Mouse (Mus musculus) hindbrain, embryonic 12.5 days (tissue): ENCODE measurements around the gene Chmp4b. TPM values are rescaled to one million over a fixed set of nuclear protein-coding genes. Genes with fewer than 3 reads are reported as not detected.

Experiments
- ATAC-seq: fragments of 200-750 bp; cut with Nextera tagmentation; 2 replicates; pipeline ENCODE4 v1.8.0; 2017; ENCODE audit warnings: moderate TSS enrichment; ENCODE audit not compliant: low FRiP score
- H3K27ac ChIP-seq: fragments of 300-500 bp; sonication (generic); 2 replicates; pipeline ENCODE4 v1.5.1; 2016; ENCODE audit warnings: mild to moderate bottlenecking
- H3K27me3 ChIP-seq: fragments of 300-500 bp; sonication (generic); 2 replicates; pipeline ENCODE4 v1.6.1; 2016; ENCODE audit warnings: mild to moderate bottlenecking
- H3K36me3 ChIP-seq: fragments of 300-500 bp; sonication (generic); 2 replicates; pipeline ENCODE4 v1.6.1; 2016; ENCODE audit warnings: mild to moderate bottlenecking
- H3K4me1 ChIP-seq: fragments of 300-500 bp; sonication (generic); 2 replicates; pipeline ENCODE4 v1.6.1; 2016
- H3K4me2 ChIP-seq: fragments of 300-500 bp; sonication (generic); replicated peaks from 2 replicates; pipeline ENCODE4 v1.6.1; 2016; ENCODE audit warnings: mild to moderate bottlenecking
- H3K4me3 ChIP-seq: fragments of 300-500 bp; sonication (generic); 2 replicates; pipeline ENCODE4 v1.5.1; 2016; ENCODE audit warnings: mild to moderate bottlenecking
- H3K9ac ChIP-seq: fragments of 300-500 bp; sonication (generic); 2 replicates; pipeline ENCODE4 v1.6.1; 2016; ENCODE audit warnings: mild to moderate bottlenecking, moderate library complexity
- H3K9me3 ChIP-seq: fragments of 300-500 bp; sonication (generic); replicated peaks from 2 replicates; pipeline ENCODE4 v1.6.1; 2016; ENCODE audit warnings: mild to moderate bottlenecking
- WGBS: fragments of 180-500 bp; shearing (Covaris S2); methylation state at CpG from one replicate; pipeline ENCODE4 v1.1.7; 2016; 5-methylcytosine and 5-hydroxymethylcytosine counted together
- polyA plus RNA-seq: library from polyadenylated mRNA; unstranded; fragments of >200 nt; fragmentation: Nextera tagmentation; extraction: Ambion mirVana; gene quantifications from 2 replicates; pipeline ENCODE4 v1.2.1, GENCODE M21; 2016

Chmp4b gene
- polyA plus RNA-seq, 1 experiment from 2014 or later = 26.6 TPM

DNA sequence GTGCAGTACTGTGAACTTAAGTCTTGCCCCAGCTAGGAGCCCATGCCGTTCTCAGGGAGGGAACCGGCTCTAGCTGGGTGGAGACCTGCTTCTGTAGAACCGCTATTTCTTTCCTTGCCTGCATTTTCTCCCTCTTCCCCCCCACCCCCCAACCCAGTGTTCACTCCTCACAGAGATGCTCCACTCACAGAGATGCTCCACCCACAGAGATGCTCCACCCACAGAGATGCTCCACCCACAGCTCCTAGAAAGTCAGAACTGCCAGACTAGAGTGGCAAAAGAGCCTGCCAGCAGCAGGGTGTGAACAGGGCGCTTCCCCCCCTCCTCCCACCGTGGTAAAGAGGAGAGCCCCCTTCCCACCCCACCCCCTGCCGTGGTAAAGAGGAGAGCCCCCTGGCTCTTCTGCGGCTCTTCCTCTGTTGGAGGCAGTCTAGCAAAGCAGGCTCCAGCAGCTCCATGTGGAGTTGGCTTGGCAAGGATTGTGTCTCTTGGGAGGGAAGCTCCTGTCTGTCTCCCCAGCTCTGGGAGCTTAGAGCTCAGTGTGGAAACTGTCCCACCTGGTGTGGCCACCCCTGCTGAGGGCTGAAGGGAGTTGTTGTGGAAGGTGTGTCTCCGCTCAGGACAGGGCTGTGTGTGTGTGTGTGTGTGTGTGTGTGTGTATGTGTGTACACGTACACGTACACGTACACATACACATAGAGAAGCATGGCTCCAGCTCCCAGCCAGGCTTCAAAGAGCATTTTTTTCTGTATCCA lies 41.9 kb downstream of the Chmp4b start:
- H3K4me1 ChIP-seq = no peaks in the 10 kb centered on the region
- H3K27ac ChIP-seq = no peak overlapping the region
- H3K9me3 ChIP-seq = no peaks in the 10 kb centered on the region
- H3K36me3 ChIP-seq = peaks cover 60% of the 10 kb centered on the region
- no peak overlapping the region for H3K9ac ChIP-seq
- 84% methylated on average over 11 of the region's 11 CpGs for WGBS
- no peak overlapping the region for H3K4me2 ChIP-seq
- H3K27me3 ChIP-seq = no peaks in the 10 kb centered on the region
- H3K4me3 ChIP-seq = no peak overlapping the region
- 0 out of 2 replicates have a peak, but pooled peaks have one; percentile 29 for ATAC-seq

DNA sequence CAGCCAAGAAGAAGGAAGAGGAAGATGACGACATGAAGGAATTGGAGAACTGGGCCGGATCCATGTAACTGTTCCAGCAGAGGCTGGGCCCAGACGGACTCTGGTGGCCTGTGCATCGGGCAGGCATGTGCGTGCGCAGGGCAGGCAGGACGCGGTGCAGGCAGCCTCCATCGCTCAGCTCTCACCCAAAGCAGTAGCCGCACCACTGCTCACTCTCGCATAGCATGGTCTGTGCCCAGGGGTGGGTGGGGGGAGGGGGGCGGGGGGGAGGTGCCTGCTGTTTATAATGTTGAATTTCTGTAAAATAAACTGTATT lies 42.4 kb downstream of the Chmp4b start:
- H3K9ac ChIP-seq = no peak overlapping the region
- H3K9me3 ChIP-seq = no peaks in the 10 kb centered on the region
- ATAC-seq = no peak
- WGBS = 95% methylated on average over 12 of the region's 12 CpGs
- peaks cover 61% of the 10 kb centered on the region for H3K36me3 ChIP-seq
- no peak overlapping the region for H3K27ac ChIP-seq
- H3K4me3 ChIP-seq = no peak overlapping the region
- no peak overlapping the region for H3K4me2 ChIP-seq
- no peaks in the 10 kb centered on the region for H3K27me3 ChIP-seq
- H3K4me1 ChIP-seq = no peaks in the 10 kb centered on the region

DNA sequence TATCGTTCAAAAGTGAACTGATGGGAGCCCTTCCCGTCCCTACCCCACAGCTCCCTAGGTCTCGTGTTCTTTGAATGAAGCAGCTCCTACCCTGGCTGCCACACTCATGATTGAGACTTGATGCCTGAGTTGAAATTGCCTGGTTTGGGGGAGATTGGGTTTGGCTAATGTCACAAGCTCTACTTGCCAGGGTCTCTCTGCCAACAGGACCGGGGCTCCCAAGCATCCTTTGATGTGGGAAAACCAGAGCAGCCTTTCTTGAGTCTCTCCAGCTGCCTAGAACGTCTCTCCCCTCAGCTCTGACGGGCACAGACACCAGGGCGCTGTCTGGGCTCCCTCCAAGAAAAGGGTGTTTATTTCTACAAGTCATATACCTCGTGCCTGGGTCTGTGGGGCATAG lies 44.2 kb downstream of the Chmp4b start:
- no peaks in the 10 kb centered on the region for H3K4me1 ChIP-seq
- ATAC-seq = no peak
- WGBS = 82% methylated on average over 8 of the region's 8 CpGs

DNA sequence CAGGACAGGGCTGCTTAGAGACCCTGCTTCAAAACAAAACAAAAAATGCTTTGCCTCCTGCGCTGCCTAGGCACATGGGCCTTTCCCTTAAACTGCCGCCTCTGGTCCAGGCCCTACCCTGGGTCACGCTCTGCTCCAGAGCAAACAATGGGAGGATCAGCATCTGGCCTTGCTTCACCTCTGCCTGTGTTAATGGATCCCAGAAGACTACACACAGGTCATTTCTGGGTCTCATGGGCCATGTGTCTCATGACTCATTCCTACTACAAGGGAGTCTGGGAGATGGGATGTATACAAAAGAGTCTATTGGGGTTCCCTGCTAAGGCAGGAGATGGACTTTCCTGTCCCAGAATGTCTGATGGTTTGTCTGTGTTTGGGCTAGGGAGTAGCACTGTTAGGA lies 45.2 kb downstream of the Chmp4b start:
- Histone ChIP-seq H3K4me2 (no peak overlapping the region), H3K27ac (no peak overlapping the region), H3K9me3 (no peaks in the 10 kb centered on the region), H3K4me3 (no peak overlapping the region), H3K36me3 (peaks cover 45% of the 10 kb centered on the region), H3K27me3 (no peaks in the 10 kb centered on the region), H3K4me1 (no peaks in the 10 kb centered on the region), H3K9ac (no peak overlapping the region)
- ATAC-seq = no peak
- 86% methylated on average over 3 of the region's 3 CpGs for WGBS

More for the DNA sequence above, 44.2 kb downstream of the Chmp4b start:
- Histone ChIP-seq H3K9ac (no peak overlapping the region), H3K4me2 (no peak overlapping the region), H3K27me3 (no peaks in the 10 kb centered on the region), H3K36me3 (peaks cover 52% of the 10 kb centered on the region), H3K27ac (no peak overlapping the region), H3K9me3 (no peaks in the 10 kb centered on the region), H3K4me3 (no peak overlapping the region)

DNA sequence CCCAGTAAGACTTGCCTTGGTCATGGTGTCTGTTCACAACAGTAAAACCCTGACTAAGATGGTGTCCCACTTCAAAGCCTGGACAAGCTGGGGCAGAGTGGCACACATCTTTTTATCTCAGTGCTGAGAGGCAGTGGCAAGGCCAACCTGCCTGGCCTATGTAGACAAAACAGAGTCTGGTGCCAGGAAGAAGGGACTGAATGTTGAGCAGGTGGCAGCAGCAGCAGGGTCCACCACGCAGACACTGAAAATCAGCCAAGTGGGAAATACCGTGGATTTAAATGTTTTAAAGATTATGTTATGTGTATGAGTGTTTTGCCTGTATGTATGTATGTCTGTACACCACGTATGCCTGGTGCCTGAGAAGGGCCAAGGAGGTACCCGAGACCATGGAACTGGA lies 47.9 kb downstream of the Chmp4b start:
- Histone ChIP-seq H3K4me1 (no peaks in the 10 kb centered on the region), H3K9me3 (no peaks in the 10 kb centered on the region), H3K36me3 (peaks cover 20% of the 10 kb centered on the region), H3K4me2 (no peak overlapping the region), H3K27me3 (no peaks in the 10 kb centered on the region), H3K4me3 (no peak overlapping the region), H3K27ac (no peak overlapping the region), H3K9ac (no peak overlapping the region)
- no peak for ATAC-seq
- WGBS = 95% methylated on average over 4 of the region's 4 CpGs

DNA sequence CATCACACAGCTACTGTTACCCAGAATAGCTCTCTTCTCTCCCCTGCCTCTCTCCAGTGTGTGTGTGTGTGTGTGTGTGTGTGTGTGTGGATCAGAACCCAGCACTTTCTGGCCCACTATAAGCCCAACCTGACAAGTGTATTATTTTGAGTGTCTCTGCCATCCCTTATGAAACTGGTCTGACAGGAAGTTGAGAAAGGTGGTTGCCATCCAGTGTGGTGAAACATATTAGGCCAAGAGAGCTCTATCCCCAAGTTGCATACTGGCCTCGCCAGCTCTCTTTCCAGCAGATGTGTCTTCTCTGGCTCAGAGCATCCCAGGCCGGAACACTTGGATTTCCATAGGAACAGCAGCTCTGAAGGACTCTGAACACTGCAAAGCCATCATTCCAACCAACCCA lies 48.7 kb downstream of the Chmp4b start:
- WGBS = 88% methylated on average over 2 of the region's 2 CpGs
- Histone ChIP-seq H3K4me1 (no peaks in the 10 kb centered on the region), H3K4me2 (no peak overlapping the region), H3K27me3 (no peaks in the 10 kb centered on the region), H3K4me3 (no peak overlapping the region), H3K9ac (no peak overlapping the region), H3K9me3 (no peaks in the 10 kb centered on the region), H3K27ac (no peak overlapping the region), H3K36me3 (peaks cover 13% of the 10 kb centered on the region)
- ATAC-seq = no peak

DNA sequence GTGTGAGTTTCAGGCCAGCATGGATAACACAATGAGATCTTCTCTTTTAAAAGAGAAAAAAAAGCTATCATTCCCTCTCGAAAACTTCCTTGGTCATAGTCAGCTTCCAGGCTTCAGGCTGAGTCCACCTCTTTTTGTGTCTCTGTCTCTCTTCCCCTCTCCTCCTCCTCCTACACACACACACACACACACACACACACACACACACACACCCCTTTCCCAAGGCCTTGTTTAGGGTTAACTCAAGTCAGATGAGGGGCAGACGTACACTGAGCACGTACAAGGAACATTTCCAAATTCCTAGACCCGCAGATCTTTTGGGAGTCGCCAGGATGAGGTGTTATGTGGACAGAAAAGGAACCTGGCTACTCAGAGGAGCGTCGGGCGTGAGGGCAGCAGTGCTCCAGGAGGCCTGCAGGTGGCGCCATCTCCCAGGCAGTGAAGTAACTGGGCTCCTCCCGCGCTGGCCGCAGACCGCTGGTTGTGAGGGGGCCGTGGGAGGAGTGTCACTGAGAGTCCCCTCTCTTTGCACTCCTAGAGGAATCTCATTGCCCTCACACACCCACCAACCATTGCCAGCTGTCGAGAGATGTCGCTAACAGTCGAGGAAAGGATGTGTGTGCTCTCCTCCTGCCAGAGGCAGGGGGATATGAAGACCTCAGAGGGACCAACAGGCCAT lies 51.3 kb downstream of the Chmp4b start:
- Histone ChIP-seq H3K9ac (no peak overlapping the region), H3K4me2 (peak overlapping the region; percentile 37), H3K36me3 (peaks cover 7% of the 10 kb centered on the region), H3K4me1 (no peaks in the 10 kb centered on the region), H3K4me3 (no peak overlapping the region), H3K27me3 (no peaks in the 10 kb centered on the region), H3K27ac (no peak overlapping the region), H3K9me3 (no peaks in the 10 kb centered on the region)
- ATAC-seq = peak; percentile 56
- 4% methylated on average over 17 of the region's 17 CpGs for WGBS

DNA sequence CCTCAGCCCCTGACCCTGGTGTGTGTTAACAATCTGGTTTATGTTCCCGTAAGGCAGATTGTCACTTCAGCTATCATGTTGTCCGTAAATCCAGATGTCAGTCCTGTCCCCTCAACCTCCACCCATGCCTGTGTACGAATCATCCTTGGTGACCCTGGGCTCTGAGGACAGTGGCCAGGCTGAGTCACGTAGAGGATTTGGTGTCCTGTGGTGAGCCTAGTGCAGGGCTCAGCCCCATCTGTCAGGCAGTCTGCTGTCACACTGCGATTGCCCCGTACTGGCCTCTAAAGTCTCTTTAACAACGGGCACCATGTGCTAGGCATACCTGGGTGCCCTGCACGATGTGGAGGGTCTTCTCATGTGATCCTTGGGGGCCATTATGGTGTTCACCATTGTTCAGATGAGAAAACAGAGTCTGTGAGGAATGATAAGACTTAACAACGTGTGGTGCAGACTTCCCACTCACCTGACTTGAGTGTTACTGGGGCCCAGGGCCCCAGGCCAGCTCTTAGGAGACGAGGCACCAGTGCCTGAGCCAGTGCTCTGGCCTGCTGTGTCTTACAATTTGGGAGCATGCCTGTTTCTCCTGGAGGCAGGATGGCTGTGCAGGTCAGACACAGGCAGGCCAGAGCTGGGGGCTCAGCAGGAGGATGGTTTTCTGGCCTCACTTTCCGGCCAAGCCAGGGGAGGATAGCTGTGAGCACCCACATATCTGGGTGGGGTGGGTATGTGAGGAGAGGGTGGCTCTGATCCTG lies 55.2 kb downstream of the Chmp4b start:
- WGBS = 56% methylated on average over 11 of the region's 11 CpGs
- H3K4me1 ChIP-seq = no peaks in the 10 kb centered on the region
- no peaks in the 10 kb centered on the region for H3K9me3 ChIP-seq

DNA sequence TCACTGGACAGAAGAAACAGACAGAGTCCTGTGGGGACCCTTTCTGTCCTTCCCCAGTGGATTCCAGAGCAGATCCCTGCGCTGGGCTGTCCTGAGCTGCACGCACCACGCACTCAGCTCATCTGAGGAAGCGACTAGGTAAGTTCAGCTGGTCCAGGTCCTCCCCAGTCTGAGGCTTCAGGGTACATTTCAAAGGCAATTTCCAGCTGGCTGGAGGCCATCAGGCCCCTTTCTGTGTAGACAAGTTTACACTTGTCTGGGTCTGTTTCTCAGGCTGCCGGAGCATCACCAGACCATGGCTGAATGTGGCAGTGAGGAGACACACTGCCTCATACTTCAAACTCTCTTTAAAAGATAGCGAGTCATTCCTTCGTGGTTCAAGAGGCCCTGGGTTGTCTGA lies 55.8 kb downstream of the Chmp4b start:
- Histone ChIP-seq H3K4me3 (no peak overlapping the region), H3K4me1 (0 out of 2 replicates have a peak, but pooled peaks cover under 1% of the 10 kb centered on the region), H3K27me3 (no peaks in the 10 kb centered on the region), H3K9me3 (no peaks in the 10 kb centered on the region), H3K9ac (no peak overlapping the region), H3K27ac (no peak overlapping the region), H3K36me3 (no peaks in the 10 kb centered on the region), H3K4me2 (no peak overlapping the region)
- no peak for ATAC-seq
- 93% methylated on average over 7 of the region's 7 CpGs for WGBS

More for the DNA sequence above, 55.2 kb downstream of the Chmp4b start:
- no peaks in the 10 kb centered on the region for H3K36me3 ChIP-seq
- H3K27me3 ChIP-seq = no peaks in the 10 kb centered on the region
- ATAC-seq = no peak
- no peak overlapping the region for H3K27ac ChIP-seq
- no peak overlapping the region for H3K9ac ChIP-seq
- H3K4me2 ChIP-seq = no peak overlapping the region
- H3K4me3 ChIP-seq = no peak overlapping the region

DNA sequence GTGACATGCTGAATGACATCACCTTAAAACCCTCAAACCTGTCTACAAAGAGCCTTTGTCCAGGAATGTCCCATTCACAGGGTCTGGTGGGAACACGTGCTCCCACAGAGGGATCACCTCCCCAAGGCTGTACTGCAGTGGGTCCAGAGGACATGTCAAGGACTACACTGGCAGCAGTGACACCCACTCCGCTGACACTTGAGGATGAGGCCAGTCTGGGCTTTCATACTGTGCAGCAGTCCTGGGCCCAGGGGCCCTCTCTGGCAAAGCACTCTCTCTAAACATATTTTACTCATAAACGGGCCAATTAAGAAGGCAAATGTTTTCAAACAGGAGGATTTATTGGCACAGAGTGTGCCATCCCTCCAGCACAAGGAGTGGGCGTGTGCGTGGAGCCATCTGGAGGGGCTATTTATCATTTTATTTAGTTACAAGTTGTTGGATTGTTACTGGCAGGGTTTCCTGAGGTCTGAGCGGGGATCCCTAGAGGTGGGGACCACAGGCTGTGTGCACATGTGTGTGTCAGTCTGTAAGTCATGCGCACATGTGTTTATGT lies 56.4 kb downstream of the Chmp4b start:
- no peaks in the 10 kb centered on the region for H3K36me3 ChIP-seq
- no peak for ATAC-seq
- H3K4me2 ChIP-seq = no peak overlapping the region
- H3K4me1 ChIP-seq = 0 out of 2 replicates have a peak, but pooled peaks cover 3% of the 10 kb centered on the region
- 81% methylated on average over 7 of the region's 7 CpGs for WGBS
- no peaks in the 10 kb centered on the region for H3K9me3 ChIP-seq
- H3K4me3 ChIP-seq = no peak overlapping the region
- no peak overlapping the region for H3K27ac ChIP-seq
- H3K27me3 ChIP-seq = no peaks in the 10 kb centered on the region
- no peak overlapping the region for H3K9ac ChIP-seq

DNA sequence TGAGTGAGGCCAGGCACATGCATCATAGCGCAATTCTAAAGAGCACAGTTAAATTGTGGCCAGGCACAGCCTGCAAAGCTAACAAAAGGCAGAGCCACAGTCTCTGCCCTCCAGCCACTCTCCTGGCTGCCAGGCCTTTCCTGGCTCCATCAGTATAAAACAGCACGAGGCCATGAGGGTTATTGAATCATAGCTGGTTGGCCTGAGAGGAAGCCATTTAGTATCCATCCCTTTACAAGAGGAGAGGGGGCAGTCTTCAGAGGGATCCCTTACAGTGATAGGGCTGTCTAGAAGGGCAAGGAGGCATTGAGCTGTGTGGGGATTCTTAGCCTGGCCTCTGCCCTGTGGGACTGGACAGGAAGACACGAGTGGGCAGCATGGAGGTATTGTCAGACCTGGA lies 60.2 kb downstream of the Chmp4b start:
- no peak for ATAC-seq
- 0 out of 2 replicates have a peak, but pooled peaks cover 3% of the 10 kb centered on the region for H3K4me1 ChIP-seq
- no peak overlapping the region for H3K9ac ChIP-seq
- no peak overlapping the region for H3K4me2 ChIP-seq
- H3K36me3 ChIP-seq = no peaks in the 10 kb centered on the region
- H3K4me3 ChIP-seq = no peak overlapping the region
- 46% methylated on average over 3 of the region's 3 CpGs for WGBS
- no peaks in the 10 kb centered on the region for H3K9me3 ChIP-seq
- H3K27me3 ChIP-seq = no peaks in the 10 kb centered on the region
- no peak overlapping the region for H3K27ac ChIP-seq

DNA sequence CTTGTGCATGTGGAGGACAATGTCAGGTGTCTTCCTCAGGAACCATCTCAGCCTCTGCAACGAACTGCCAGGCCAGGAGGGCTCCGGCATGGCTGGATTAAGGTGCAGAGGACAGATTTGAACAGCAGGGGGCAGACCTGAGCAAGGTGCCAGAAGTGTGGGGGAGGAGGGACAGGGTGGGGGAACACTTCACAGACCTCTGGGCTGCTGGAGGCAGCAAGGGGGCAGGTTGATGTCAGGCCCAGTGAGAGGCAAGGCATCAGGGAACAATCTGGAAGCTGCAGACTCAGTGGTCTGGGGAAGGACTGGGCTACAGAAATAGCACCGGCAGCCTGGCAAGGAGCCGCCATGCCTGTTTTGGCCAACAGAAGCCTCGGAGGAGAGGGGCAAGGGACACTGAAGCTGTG lies 60.8 kb downstream of the Chmp4b start:
- 53% methylated on average over 5 of the region's 5 CpGs for WGBS
- Histone ChIP-seq H3K4me3 (no peak overlapping the region), H3K27ac (no peak overlapping the region), H3K36me3 (no peaks in the 10 kb centered on the region), H3K4me1 (0 out of 2 replicates have a peak, but pooled peaks cover 3% of the 10 kb centered on the region), H3K9me3 (no peaks in the 10 kb centered on the region), H3K9ac (no peak overlapping the region), H3K27me3 (no peaks in the 10 kb centered on the region), H3K4me2 (no peak overlapping the region)
- no peak for ATAC-seq
